Mouse (Mus musculus): ENCODE results near the gene BC004004. TPM values are rescaled to one million over a fixed set of nuclear protein-coding genes. Genes with fewer than 3 reads are reported as not detected.
"Not testable (repeated sequence)": the region's sequence is repeated elsewhere in the genome, so short reads cannot be mapped to it uniquely, and the experiment has no call there.

Gene BC004004
- total RNA-seq, 2 experiments from 2014 or later = 84.9 to 94.4 TPM

DNA sequence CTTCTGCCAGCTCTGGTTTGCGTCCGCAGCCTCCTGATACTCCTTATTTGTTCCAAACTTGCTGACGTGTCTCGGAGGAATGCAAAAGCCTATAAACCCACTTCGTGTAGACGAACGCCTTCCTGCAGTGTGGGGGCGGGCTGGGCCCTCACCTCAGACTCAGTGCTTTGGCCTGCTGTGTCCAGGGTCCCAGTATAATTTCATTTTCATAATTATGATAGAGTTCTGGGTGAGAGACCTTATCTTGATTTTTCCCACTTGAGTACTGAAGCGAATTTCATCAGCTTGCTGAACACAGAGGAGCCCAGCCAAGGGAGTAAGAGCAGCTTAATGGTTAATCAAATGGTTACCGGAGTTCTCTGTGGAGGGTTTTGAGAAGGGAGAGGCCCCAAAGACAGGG lies 28.7 kb downstream of the BC004004 start:
- no peak for DNase-seq (ENCODE audit: low spot score in 2 of 2)

DNA sequence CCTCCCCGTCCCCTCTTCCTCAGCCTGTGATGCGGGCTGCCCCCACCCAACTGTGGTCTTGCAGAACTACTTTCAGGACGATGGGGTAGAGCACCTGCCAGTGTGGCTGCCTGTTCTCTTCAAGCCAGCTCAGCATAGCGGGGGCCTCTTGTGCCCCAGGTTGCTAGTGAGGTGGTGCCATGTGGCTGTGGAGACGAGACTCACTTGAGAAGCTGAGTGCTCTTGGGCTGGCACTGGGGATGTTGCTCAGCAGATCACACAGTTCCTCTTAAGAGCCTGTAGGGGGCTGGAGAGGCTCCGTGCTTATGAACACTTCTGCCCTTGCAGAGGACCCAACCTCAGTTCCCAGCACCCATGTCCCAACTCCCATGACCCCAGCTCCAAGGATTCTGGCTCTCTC lies 29.2 kb downstream of the BC004004 start:
- no peak for DNase-seq (ENCODE audit: low spot score in 2 of 2)

DNA sequence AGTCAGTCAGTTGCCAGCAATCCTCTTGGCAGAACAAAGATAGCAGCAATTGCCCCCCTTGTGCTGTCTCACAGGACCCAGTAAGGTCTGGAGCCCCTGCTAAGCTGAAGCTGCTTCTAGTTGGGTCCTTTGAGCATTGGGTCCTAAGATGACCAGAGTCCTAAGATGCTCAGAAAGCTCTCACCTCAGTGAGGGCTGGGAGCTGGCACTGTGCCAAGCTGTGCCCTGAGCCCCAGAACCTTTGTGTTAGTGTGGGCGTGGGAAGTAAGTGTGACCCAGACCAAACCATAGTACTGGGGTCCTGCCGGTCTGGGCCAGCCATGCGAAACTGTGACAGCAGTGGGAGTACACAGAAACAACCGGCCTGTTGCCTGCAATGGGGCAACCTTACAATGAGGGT lies 30.7 kb downstream of the BC004004 start:
- no peak for DNase-seq (ENCODE audit: low spot score in 2 of 2)

- no peak for DNase-seq (ENCODE audit: low spot score in 2 of 2)
These were observed 32.3 kb downstream of the BC004004 start for GRCm38 (mm10) chr17:29300926-29301325.

DNA sequence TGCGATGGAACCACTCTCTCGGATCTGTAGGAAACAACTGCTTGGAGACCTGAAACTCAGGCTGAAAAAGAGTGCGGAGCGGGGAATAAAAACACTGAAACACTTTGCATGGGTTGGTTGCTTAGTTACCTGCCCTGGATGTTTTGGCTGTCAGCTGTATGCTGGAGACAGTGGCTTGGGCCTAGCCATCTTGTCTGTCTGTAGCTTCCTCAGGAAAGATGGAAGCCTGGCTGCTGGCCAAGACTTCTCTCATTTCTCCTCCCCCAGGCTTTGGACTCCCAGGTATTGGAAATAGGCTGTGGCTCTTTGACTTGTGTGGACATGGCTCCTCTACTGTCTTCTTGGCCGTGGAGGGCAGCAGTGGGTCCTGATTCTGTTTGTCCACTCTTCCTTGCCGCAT lies 32.8 kb downstream of the BC004004 start:
- no peak for DNase-seq (ENCODE audit: low spot score in 2 of 2)

- DNase-seq (ENCODE audit: low spot score in 2 of 2) = peak in 1 of 2 experiments; percentile 36
These were observed 33.6 kb downstream of the BC004004 start for GRCm38 (mm10) chr17:29302149-29302548.

DNA sequence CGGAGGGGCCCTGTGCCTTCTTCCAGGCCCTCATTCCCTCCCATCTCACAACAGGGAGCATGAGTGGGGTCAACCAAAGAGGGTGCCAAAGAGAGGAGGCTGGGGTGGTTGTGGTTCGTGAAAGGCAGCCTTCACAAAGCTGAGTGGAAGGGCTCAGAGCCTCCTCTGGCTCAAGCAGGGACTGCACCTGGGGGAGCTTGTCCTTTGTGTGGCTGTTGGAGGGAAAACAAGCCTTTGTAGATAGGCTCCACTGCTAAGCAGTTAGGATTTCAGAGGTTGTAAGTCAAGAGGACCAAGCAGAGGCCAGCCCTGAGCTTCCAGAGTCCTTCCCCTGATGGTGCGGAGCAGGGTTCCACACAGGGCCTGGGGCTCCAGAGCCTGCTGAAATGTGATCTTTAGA lies 34.5 kb downstream of the BC004004 start:
- no peak for DNase-seq (ENCODE audit: low spot score in 2 of 2)

GRCm38 (mm10) chr17:29303856-29304255 lies 35.3 kb downstream of the BC004004 start:
- no peak for DNase-seq (ENCODE audit: low spot score in 2 of 2)

DNA sequence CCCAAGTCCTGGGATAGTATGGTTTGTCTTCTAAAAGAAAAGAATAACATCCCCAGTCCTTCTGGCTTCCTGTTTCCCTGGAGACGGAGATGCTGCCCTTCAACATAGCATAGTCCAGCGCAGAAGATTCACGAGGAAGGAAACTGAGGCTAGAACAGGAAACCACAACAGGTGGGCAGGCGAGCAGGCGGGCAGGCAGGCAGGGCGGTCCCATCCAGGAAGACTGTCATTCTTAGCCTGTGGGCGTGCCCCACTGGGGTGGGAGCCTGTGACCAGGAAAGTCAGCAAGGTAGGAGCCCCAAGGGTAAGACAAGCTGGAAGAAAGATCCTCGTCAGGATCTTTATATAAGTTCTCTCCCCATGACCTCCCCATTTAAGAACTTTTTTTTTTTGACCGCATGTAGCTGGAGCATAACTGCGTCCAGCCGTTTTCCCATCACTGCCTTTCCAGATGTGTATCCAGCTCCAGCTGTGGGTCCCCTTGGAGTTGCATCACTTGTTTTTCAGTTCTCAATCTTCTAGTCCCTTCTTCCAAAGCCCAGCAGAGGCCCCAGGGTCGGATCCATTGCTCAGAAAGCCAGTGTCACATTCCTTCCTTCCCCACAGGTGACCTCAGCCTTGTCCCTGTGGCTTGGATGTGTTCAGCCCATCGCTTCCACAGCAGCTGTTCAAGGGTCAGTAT lies 35.9 kb downstream of the BC004004 start:
- DNase-seq (ENCODE audit: low spot score in 2 of 2) = no peak

GRCm38 (mm10) chr17:29305058-29305806 lies 36.6 kb downstream of the BC004004 start:
- DNase-seq (ENCODE audit: low spot score in 2 of 2) = no peak

GRCm38 (mm10) chr17:29305871-29306270 lies 37.3 kb downstream of the BC004004 start:
- DNase-seq (ENCODE audit: low spot score in 2 of 2) = no peak

DNA sequence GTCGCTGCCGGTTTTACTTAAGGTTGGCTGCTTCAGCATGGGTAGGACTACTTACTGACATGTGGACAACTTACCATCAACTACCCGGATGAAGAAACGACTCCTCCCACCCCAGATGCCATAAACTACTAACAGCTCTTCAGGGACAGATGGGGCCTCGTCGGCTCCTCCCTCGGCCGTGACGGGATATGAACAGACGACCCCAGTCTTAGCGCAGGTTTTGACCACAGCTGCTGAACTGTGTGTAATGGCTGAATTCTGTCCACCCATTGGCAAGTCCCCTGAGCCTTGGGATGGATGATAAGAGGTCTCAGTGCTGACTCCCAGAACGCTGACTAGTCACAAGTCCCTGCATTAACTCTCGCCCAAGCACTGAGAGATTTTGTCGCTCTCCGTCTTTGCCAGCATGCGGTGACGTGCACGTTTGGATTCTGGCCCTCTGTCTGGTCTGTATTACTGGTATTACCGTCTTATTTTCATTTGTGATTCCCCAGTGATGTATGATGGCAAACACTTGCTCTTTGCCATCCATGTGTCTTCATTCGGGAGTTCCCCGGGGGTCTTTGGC lies 41.6 kb downstream of the BC004004 start:
- no peak for DNase-seq (ENCODE audit: low spot score in 2 of 2)

DNA sequence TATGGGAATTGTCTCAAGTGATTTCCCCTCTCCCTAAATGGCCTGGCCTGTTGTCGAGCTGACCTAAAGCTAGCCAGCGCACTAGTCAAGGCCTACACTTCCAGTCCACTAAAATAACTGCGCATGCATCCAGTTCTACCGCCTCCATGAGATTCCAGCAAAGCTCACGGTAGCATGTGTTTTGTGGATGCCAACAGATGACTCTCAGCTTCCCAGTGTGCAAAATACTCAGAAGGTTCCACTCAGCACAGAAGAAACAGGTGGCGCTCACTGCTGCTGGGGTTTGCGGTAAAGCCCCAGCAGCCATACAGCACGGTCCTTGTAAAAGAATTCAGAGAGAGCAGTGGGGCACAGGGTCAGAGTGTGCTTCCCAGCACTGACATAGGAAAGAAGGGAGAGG lies 43.0 kb downstream of the BC004004 start:
- peak in 1 of 2 experiments; percentile 49 for DNase-seq (ENCODE audit: low spot score in 2 of 2)

- DNase-seq (ENCODE audit: low spot score in 2 of 2) = no peak
These were observed 43.5 kb downstream of the BC004004 start for GRCm38 (mm10) chr17:29312082-29312481.

GRCm38 (mm10) chr17:29313300-29313699 lies 44.7 kb downstream of the BC004004 start:
- no peak for DNase-seq (ENCODE audit: low spot score in 2 of 2)

- DNase-seq (ENCODE audit: low spot score in 2 of 2) = no peak
These were observed 47.3 kb downstream of the BC004004 start for GRCm38 (mm10) chr17:29315672-29316465.

GRCm38 (mm10) chr17:29316891-29317290 lies 48.3 kb downstream of the BC004004 start:
- DNase-seq (ENCODE audit: low spot score in 2 of 2) = no peak

DNA sequence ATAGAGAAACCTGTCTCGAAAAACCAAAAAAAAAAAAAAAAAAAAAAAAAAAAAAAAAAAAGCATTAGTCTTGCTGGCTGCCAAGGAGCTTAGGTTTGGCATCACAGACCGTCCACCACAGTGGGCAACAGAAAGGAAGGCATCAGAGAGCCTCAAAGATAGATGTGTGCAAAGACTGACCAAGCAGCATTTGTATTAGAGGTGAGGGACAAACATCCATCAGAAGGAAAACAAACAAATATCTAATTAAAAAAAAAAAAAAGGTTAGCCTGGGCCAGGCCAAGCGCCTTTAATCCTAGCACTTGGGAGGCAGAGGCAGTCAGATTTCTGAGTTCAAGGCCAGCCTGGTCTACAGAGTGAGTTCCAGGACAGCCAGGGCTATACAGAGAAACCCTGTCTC lies 48.8 kb downstream of the BC004004 start, which contains the start of gene Pi16:
TSS of gene Pi16 (plus strand) at position 301 of the 400 bp plus-strand sequence.
- DNase-seq (ENCODE audit: low spot score in 2 of 2) = not testable (repeated sequence)

DNA sequence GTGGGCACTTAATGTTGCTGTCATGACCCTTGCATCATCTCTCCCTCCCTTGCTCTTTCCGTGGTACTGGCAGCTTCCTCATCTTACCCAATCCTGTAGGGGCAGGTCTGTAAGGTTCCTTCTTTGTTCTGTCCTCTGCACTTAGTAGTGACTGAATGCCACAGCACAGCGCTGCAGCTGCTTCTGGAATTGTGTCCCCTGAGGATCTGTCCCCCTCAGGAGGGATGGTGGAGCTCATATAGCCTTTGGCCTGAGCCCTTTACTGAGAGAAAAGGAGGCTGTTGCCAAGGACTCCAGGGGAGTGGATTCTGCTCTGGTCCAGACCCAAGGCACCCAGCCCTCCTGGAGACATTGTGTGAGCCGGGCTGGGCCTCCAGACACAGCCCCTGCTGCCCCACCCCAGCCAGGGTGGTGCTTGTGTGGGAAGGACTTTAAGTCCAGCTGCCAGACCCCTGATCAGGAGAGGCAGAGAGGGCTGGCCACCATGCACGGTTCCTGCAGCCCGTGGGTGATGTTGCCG lies 50.2 kb downstream of the BC004004 start:
- no peak for DNase-seq (ENCODE audit: low spot score in 2 of 2)

DNA sequence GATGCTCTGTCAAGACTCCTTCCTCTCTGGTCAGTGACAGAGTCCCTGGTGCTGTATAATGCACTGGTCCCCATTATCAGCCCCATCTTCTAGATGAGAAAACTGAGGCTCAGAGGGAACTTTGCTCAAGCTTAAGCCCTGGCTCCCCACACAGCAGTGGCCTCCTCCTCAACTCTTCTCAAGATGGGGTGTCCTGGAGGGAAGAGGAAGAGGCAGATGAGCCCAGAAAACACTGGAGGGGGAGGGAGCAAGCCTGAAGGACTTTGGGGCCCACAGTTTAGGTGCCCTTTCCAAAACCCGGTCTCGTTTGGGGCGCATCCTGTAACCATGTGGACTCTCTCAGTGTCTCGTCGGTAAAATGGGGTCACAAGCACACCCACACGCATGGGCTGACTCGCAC lies 50.9 kb downstream of the BC004004 start:
- no peak for DNase-seq (ENCODE audit: low spot score in 2 of 2)
